Mouse (Mus musculus): ENCODE data around the gene Il17c. TPM values are rescaled to one million over a fixed set of nuclear protein-coding genes. Genes with fewer than 3 reads are reported as not detected.

The Il17c gene
- polyA plus RNA-seq (2015; fragmentation: Nextera tagmentation; extraction: Ambion mirVana) = not detected in 2 replicates

DNA sequence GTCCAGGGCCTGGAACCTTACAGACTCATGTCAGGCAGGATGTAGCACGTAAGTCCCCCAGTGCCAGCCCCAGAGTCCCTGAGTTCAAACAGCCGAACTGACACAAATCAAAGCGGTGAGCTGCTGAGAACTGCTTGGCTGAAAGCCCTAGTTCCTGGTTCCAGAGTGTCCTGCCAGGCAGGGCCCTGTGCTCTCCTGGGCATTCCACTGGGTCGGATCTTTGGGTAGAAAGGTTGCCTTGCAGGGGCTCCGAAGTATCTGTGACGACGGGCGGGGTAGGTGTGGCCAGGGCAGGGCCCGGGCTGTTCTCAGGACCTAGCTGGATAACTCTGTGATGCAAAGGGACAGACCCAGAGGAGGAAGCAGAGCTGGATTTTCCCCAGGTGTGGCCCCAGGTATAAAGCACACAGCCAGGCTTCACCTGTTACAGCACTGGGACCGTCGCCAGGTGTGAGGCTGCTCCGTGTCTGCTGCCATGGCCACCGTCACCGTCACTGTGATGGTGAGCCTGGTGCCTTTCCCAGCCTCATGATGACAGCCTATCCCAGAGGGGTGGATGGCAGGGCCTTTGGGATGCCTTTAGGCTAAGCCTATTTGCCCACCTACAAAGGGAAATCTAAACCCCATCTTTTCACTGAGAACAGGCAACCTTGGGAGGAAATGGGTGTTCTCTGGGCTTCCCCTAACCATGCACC is at the start of gene Il17c:
Il17c (plus strand) TSS at position 645 of the 695 bp plus-strand sequence.
- 0 out of 2 replicates have a peak within 1 kb of the TSS, but pooled peaks have one; percentile 19 for H3K4me2 ChIP-seq (replicated peaks)
- no peaks in the 10 kb centered on the region for H3K27me3 ChIP-seq (replicated peaks)
- 64% methylated on average over 14 of the region's 14 CpGs for WGBS
- ATAC-seq = peak; percentile 89
- H3K4me3 ChIP-seq (replicated peaks) = no peak within 1 kb of the TSS
- peaks cover 9% of the 10 kb centered on the region for H3K4me1 ChIP-seq (replicated peaks)
- no peaks in the 10 kb centered on the region for H3K9me3 ChIP-seq
- peak within 1 kb of the TSS; percentile 32; the same call in 1 of the 2 replicates for H3K27ac ChIP-seq
- no peak within 1 kb of the TSS for H3K9ac ChIP-seq
- peaks cover 10% of the 10 kb centered on the region; the same call in 1 of the 2 replicates for H3K36me3 ChIP-seq

DNA sequence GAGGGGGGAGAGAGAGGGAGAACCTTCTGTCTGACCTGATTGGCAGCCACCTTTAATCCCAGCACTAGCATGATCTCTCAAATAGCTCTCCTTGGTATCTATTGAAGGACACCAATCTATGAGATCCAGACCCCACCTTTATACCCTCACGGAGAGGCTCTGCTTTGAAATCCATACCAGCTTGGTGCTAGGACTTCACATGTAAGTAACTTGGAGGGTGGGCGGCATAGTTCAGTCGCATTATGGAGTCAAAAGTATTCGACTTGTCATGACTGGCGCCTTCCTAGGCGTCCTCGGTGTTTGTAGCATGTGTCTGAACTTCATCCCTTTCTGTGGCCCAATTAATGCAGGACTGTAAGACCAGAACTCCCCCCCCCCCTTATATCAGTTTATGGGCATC is 46.5 kb upstream of the Il17c start:
- peak overlapping the region; percentile 68 for H3K4me2 ChIP-seq (replicated peaks)
- H3K4me3 ChIP-seq (replicated peaks) = no peak overlapping the region
- H3K27ac ChIP-seq = no peak overlapping the region
- no peak overlapping the region for H3K9ac ChIP-seq
- H3K4me1 ChIP-seq (replicated peaks) = peaks cover 16% of the 10 kb centered on the region
- no peaks in the 10 kb centered on the region for H3K9me3 ChIP-seq
- no peaks in the 10 kb centered on the region for H3K27me3 ChIP-seq (replicated peaks)
- 93% methylated on average over 7 of the region's 7 CpGs for WGBS
- H3K36me3 ChIP-seq = peaks cover 6% of the 10 kb centered on the region
- ATAC-seq = no peak

DNA sequence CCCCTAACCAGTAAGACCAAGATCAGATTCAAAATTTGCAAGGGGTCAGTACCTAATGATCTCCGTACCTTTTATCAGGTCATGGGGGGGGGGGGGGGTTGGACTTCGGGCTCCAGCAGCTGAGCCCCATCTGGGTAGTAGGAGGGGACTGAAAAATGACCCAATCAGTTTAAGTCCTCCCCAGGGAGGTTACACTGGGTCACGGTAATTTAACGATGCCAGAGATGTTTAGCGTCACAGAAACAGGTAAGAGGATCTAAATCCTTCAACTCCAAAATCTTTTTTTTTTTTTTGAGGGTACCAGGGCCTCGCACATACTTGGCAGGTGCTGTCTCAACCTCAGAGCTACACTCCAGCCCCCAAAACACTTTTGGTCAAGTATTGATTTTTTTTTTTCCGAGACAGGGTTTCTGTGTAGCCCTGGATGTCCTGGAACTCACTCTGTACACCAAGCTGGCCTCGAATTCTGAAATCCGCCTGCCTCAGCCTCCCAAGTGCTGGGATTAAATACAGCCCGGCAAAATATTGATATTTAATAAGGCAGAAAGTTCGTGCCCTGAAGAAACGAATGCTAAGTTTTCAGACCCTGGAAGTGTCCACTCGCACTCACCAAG is 46.0 kb upstream of the Il17c start:
- no peaks in the 10 kb centered on the region for H3K27me3 ChIP-seq (replicated peaks)
- peak overlapping the region; percentile 68 for H3K4me2 ChIP-seq (replicated peaks)
- no peak overlapping the region for H3K9ac ChIP-seq
- peaks cover 16% of the 10 kb centered on the region for H3K4me1 ChIP-seq (replicated peaks)
- 19% methylated on average over 13 of the region's 13 CpGs for WGBS
- H3K27ac ChIP-seq = peak overlapping the region; percentile 58
- no peaks in the 10 kb centered on the region for H3K9me3 ChIP-seq
- ATAC-seq = peak; percentile 5
- H3K36me3 ChIP-seq = peaks cover 6% of the 10 kb centered on the region
- peak overlapping the region; percentile 92 for H3K4me3 ChIP-seq (replicated peaks)

- WGBS = under 1% methylated on average over 91 of the region's 107 CpGs
- ATAC-seq = peak; percentile 96
- Histone ChIP-seq H3K4me3 (replicated peaks) (peak within 1 kb of the TSS; percentile 92), H3K4me1 (replicated peaks) (peaks cover 16% of the 10 kb centered on the region), H3K27me3 (replicated peaks) (no peaks in the 10 kb centered on the region), H3K36me3 (peaks cover 6% of the 10 kb centered on the region), H3K9me3 (no peaks in the 10 kb centered on the region), H3K4me2 (replicated peaks) (peak within 1 kb of the TSS; percentile 71), H3K9ac (peak within 1 kb of the TSS; percentile 84), H3K27ac (peak within 1 kb of the TSS; percentile 97)
These were observed 45.2 kb upstream of the Il17c start, which contains the start of gene Zc3h18 for GRCm38 (mm10) chr8:122376365-122377231. TSS of gene Zc3h18 (plus strand) at chr8:122376609.

DNA sequence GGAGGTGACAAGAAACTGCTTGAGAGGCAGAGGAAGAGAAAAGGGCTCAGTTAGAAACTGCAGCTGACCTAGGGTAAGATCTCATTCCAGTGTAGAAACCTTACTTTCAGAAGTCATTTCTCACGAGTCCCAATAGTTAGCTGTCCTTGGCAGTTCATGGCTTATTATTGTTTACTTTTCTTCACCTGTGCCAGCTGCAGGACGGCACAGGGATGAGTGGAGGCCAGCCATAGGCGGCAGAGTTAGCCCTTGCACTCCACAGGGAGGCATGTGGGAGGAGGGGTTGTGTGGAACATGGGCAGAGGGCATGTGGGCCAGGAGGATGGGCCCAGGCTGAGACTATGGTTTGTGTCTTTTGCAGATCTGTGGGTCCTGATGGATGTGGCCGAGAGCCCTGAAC is 38.8 kb upstream of the Il17c start:
- 60% methylated on average over 4 of the region's 4 CpGs for WGBS
- H3K4me3 ChIP-seq (replicated peaks) = no peak overlapping the region
- H3K27me3 ChIP-seq (replicated peaks) = no peaks in the 10 kb centered on the region
- H3K9ac ChIP-seq = no peak overlapping the region
- ATAC-seq = no peak
- H3K27ac ChIP-seq = no peak overlapping the region
- H3K4me2 ChIP-seq (replicated peaks) = no peak overlapping the region
- H3K9me3 ChIP-seq = no peaks in the 10 kb centered on the region
- peaks cover 50% of the 10 kb centered on the region for H3K36me3 ChIP-seq
- H3K4me1 ChIP-seq (replicated peaks) = peaks cover 3% of the 10 kb centered on the region; the same call in 1 of the 2 replicates

DNA sequence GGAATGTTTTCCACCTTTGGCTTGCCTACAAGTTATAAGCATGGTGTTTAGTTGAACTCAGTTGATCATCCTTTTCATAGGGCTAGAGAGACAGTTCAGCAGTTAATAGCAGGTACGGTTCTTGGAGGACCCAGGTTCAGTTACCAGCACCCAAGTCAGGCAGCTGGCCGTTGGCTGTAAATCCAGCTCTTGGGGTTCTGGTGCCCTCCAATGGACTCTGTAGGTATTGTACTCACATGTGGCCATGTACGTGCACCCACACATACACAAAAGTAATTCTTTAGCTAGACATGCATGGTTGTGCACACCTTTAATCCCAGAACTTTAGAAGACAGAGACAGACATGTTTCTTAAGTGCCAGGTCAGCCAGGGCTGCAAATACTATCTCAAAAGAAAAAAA is 32.5 kb upstream of the Il17c start:
- Histone ChIP-seq H3K9me3 (no peaks in the 10 kb centered on the region), H3K4me1 (replicated peaks) (no peaks in the 10 kb centered on the region), H3K4me2 (replicated peaks) (no peak overlapping the region), H3K9ac (no peak overlapping the region), H3K4me3 (replicated peaks) (no peak overlapping the region), H3K36me3 (peaks cover 55% of the 10 kb centered on the region), H3K27me3 (replicated peaks) (no peaks in the 10 kb centered on the region), H3K27ac (no peak overlapping the region)
- WGBS = 83% methylated on average over 3 of the region's 3 CpGs
- ATAC-seq = no peak

DNA sequence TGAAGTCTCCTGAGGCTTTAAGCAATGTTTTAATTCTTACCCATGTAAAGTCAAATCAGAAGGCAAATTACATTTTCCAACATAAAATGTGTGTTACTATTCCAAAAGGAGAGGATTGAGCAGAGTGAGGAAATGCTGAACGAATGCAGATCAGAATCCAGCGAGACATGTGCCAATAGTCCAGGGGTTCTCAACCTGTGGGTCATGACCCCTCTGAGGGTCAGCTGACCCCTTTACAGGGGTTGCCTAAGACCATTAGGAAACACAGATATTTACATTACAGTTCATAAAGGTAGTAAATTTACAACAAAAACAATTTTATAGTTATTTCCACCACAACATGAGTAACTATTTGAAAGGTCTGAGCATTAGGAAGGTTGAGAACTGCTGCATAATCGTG is 31.1 kb upstream of the Il17c start:
- no peaks in the 10 kb centered on the region for H3K4me1 ChIP-seq (replicated peaks)
- no peaks in the 10 kb centered on the region for H3K9me3 ChIP-seq
- H3K27me3 ChIP-seq (replicated peaks) = no peaks in the 10 kb centered on the region
- 83% methylated on average over 3 of the region's 3 CpGs for WGBS
- ATAC-seq = no peak
- H3K4me2 ChIP-seq (replicated peaks) = no peak overlapping the region
- H3K36me3 ChIP-seq = peaks cover 50% of the 10 kb centered on the region
- no peak overlapping the region for H3K27ac ChIP-seq
- H3K9ac ChIP-seq = no peak overlapping the region
- H3K4me3 ChIP-seq (replicated peaks) = no peak overlapping the region

GRCm38 (mm10) chr8:122393717-122394116 is 28.1 kb upstream of the Il17c start:
- no peak overlapping the region for H3K4me3 ChIP-seq (replicated peaks)
- H3K9ac ChIP-seq = no peak overlapping the region
- peaks cover 38% of the 10 kb centered on the region for H3K36me3 ChIP-seq
- peak; percentile 78 for ATAC-seq
- no peaks in the 10 kb centered on the region for H3K4me1 ChIP-seq (replicated peaks)
- H3K4me2 ChIP-seq (replicated peaks) = no peak overlapping the region
- H3K27ac ChIP-seq = no peak overlapping the region
- H3K9me3 ChIP-seq = no peaks in the 10 kb centered on the region
- no peaks in the 10 kb centered on the region for H3K27me3 ChIP-seq (replicated peaks)

GRCm38 (mm10) chr8:122395291-122395690 is 26.5 kb upstream of the Il17c start:
- H3K27me3 ChIP-seq (replicated peaks) = no peaks in the 10 kb centered on the region
- H3K4me2 ChIP-seq (replicated peaks) = no peak overlapping the region
- no peak overlapping the region for H3K27ac ChIP-seq
- H3K36me3 ChIP-seq = peaks cover 34% of the 10 kb centered on the region; the same call in 1 of the 2 replicates
- ATAC-seq = no peak
- no peaks in the 10 kb centered on the region for H3K9me3 ChIP-seq
- no peak overlapping the region for H3K4me3 ChIP-seq (replicated peaks)
- 84% methylated on average over 6 of the region's 6 CpGs for WGBS
- H3K9ac ChIP-seq = no peak overlapping the region
- H3K4me1 ChIP-seq (replicated peaks) = no peaks in the 10 kb centered on the region

- Histone ChIP-seq H3K4me2 (replicated peaks) (no peak overlapping the region), H3K4me1 (replicated peaks) (no peaks in the 10 kb centered on the region), H3K4me3 (replicated peaks) (no peak overlapping the region), H3K9me3 (no peaks in the 10 kb centered on the region), H3K27me3 (replicated peaks) (no peaks in the 10 kb centered on the region), H3K36me3 (peaks cover 57% of the 10 kb centered on the region), H3K9ac (no peak overlapping the region), H3K27ac (no peak overlapping the region)
- ATAC-seq = no peak
- 96% methylated on average over 9 of the region's 9 CpGs for WGBS
These were observed 23.6 kb upstream of the Il17c start for GRCm38 (mm10) chr8:122398186-122398585.

DNA sequence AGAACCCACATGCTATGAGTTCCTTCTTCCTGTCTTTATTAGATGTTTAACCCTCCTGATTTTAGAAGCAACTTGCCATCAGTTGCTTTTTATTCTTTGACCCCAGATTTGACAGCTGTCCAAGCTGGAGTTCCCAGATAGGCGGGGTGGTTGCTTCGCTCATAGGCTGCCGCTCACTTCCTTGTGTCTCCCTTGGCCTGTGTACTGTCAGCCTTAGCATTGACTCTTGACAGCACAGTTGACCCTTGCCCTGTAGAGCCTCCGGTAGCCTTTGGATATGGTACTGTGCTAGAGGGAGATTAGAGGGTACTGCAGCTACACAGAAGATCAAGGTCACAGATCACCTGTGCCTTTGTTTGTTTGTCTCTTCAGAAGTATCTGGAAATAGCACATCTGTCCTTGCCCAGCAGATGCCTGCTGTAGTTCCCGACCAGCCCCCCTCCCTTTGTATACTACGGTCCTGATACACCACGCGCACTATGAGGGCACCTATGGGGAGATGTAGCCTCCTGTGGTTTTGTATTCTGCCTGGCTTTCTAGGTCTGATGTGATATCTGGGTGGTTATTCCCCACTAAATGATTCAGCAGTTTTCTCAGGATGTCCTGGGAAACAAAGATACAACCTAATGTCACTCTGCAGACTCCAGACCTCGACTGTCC is 16.5 kb upstream of the Il17c start:
- no peak overlapping the region for H3K27ac ChIP-seq
- no peaks in the 10 kb centered on the region for H3K9me3 ChIP-seq
- ATAC-seq = peak; percentile 72
- WGBS = 75% methylated on average over 9 of the region's 9 CpGs
- H3K4me3 ChIP-seq (replicated peaks) = no peak overlapping the region
- no peaks in the 10 kb centered on the region for H3K27me3 ChIP-seq (replicated peaks)
- no peak overlapping the region for H3K4me2 ChIP-seq (replicated peaks)
- no peak overlapping the region for H3K9ac ChIP-seq
- no peaks in the 10 kb centered on the region for H3K4me1 ChIP-seq (replicated peaks)
- H3K36me3 ChIP-seq = peaks cover 83% of the 10 kb centered on the region

- no peak overlapping the region for H3K9ac ChIP-seq
- H3K9me3 ChIP-seq = no peaks in the 10 kb centered on the region
- no peak overlapping the region for H3K4me2 ChIP-seq (replicated peaks)
- 94% methylated on average over 7 of the region's 7 CpGs for WGBS
- ATAC-seq = no peak
- peaks cover 84% of the 10 kb centered on the region for H3K36me3 ChIP-seq
- H3K27ac ChIP-seq = no peak overlapping the region
- H3K27me3 ChIP-seq (replicated peaks) = no peaks in the 10 kb centered on the region
- no peaks in the 10 kb centered on the region for H3K4me1 ChIP-seq (replicated peaks)
- no peak overlapping the region for H3K4me3 ChIP-seq (replicated peaks)
These were observed 14.1 kb upstream of the Il17c start for GRCm38 (mm10) chr8:122407678-122408077.

All from intestine, embryonic 15.5 days (tissue).